Mouse (Mus musculus): ENCODE measurements around the gene Cadm3. TPM values are rescaled to one million over a fixed set of nuclear protein-coding genes. Genes with fewer than 3 reads are reported as not detected.
A peak's percentile ranks its signal among the peaks of the same experiment; 100 is the strongest.

The Cadm3 gene
- total RNA-seq (2021), result 100 to 1,000 TPM; 357 to 369 TPM
- long read RNA-seq, partial matches to known transcripts, result 1 of 5 reads
- long read RNA-seq, other reads (novel, unspliced or antisense), result 4 of 5 reads

- DNase-seq (ENCODE audit: low spot score in 2 of 2), result peak; percentile 79 to 85
Measured at GRCm38 (mm10) chr1:173367356-173368046, at the start of gene Cadm3. Gene Cadm3 (minus strand): TSS chr1:173367695.

- no peak for DNase-seq (ENCODE audit: low spot score in 2 of 2)
Measured at GRCm38 (mm10) chr1:173414631-173415030, 47.1 kb upstream of the Cadm3 start.

- no peak for DNase-seq (ENCODE audit: low spot score in 2 of 2)
Measured at GRCm38 (mm10) chr1:173411863-173412262, 44.4 kb upstream of the Cadm3 start.

- DNase-seq (ENCODE audit: low spot score in 2 of 2), result no peak
Measured at GRCm38 (mm10) chr1:173409066-173409465, 41.6 kb upstream of the Cadm3 start.

GRCm38 (mm10) chr1:173404696-173405309 lies 37.3 kb upstream of the Cadm3 start:
- no peak for DNase-seq (ENCODE audit: low spot score in 2 of 2)

GRCm38 (mm10) chr1:173398323-173398970 lies 31.0 kb upstream of the Cadm3 start:
- DNase-seq (ENCODE audit: low spot score in 2 of 2), result peak; percentile 46 to 83

- no peak for DNase-seq (ENCODE audit: low spot score in 2 of 2)
Measured at GRCm38 (mm10) chr1:173391754-173392153, 24.3 kb upstream of the Cadm3 start.

- DNase-seq (ENCODE audit: low spot score in 2 of 2), result peak; percentile 96 to 97
Measured at GRCm38 (mm10) chr1:173389901-173390401, 22.5 kb upstream of the Cadm3 start.

- DNase-seq (ENCODE audit: low spot score in 2 of 2), result no peak
Measured at GRCm38 (mm10) chr1:173389431-173389830, 21.9 kb upstream of the Cadm3 start.

- no peak for DNase-seq (ENCODE audit: low spot score in 2 of 2)
Measured at GRCm38 (mm10) chr1:173381436-173381835, 13.9 kb upstream of the Cadm3 start.

- DNase-seq (ENCODE audit: low spot score in 2 of 2), result peak; percentile 66 to 87
Measured at GRCm38 (mm10) chr1:173377380-173378112, 10.1 kb upstream of the Cadm3 start.

GRCm38 (mm10) chr1:173374020-173374419 lies 6.5 kb upstream of the Cadm3 start:
- DNase-seq (ENCODE audit: low spot score in 2 of 2), result no peak

GRCm38 (mm10) chr1:173371586-173371985 lies 4.1 kb upstream of the Cadm3 start:
- DNase-seq (ENCODE audit: low spot score in 2 of 2), result no peak

GRCm38 (mm10) chr1:173370456-173370855 lies 3.0 kb upstream of the Cadm3 start:
- DNase-seq (ENCODE audit: low spot score in 2 of 2), result no peak

GRCm38 (mm10) chr1:173369611-173370010 lies 2.1 kb upstream of the Cadm3 start:
- no peak for DNase-seq (ENCODE audit: low spot score in 2 of 2)

- peak in 1 of 2 experiments; percentile 68 for DNase-seq (ENCODE audit: low spot score in 2 of 2)
Measured at GRCm38 (mm10) chr1:173366701-173367355, 667 bp downstream of the Cadm3 start.

- DNase-seq (ENCODE audit: low spot score in 2 of 2), result no peak
Measured at GRCm38 (mm10) chr1:173365970-173366409, 1.5 kb downstream of the Cadm3 start.

GRCm38 (mm10) chr1:173364125-173364800 lies 3.2 kb downstream of the Cadm3 start:
- DNase-seq (ENCODE audit: low spot score in 2 of 2), result no peak

GRCm38 (mm10) chr1:173363436-173363835 lies 4.1 kb downstream of the Cadm3 start:
- no peak for DNase-seq (ENCODE audit: low spot score in 2 of 2)

- no peak for DNase-seq (ENCODE audit: low spot score in 2 of 2)
Measured at GRCm38 (mm10) chr1:173361651-173362050, 5.8 kb downstream of the Cadm3 start.
